Mouse (Mus musculus) MEL (cell line): ENCODE data around the gene Ubash3b. TPM values are rescaled to one million over a fixed set of nuclear protein-coding genes. Genes with fewer than 3 reads are reported as not detected.

Experiments used
- DNase-seq: peaks from one replicate; pipeline ENCODE4 v3.0.0; 2011; ENCODE audit warnings: low read depth, low spot score
- H3K27ac ChIP-seq: 2 replicates; pipeline ENCODE4 v1.5.1; 2012; ENCODE audit warnings: low read depth, mild to moderate bottlenecking, control low read depth, low read length, moderate library complexity; ENCODE audit not compliant: control insufficient read depth
- H3K27me3 ChIP-seq, 2 experiments: fragments of 150-350 bp in 1 of 2; sonication (generic) in 1 of 2; 2 replicates each; pipeline ENCODE4 v1.6.1; 2012; ENCODE audit warnings: low read length in 2 of 2, mild to moderate bottlenecking in 2 of 2, improper control_type of control experiment in 1 of 2, moderate library complexity in 1 of 2; ENCODE audit not compliant: insufficient read depth in 2 of 2, control insufficient read depth in 1 of 2
- H3K36me3 ChIP-seq, 2 experiments: 2 replicates each; pipeline ENCODE4 v1.6.1; 2012 to 2014; ENCODE audit warnings: low read length in 2 of 2, improper control_type of control experiment in 1 of 2, inconsistent platforms in 1 of 2, mild to moderate bottlenecking in 1 of 2; ENCODE audit not compliant: insufficient read depth in 2 of 2, control insufficient read depth in 1 of 2
- H3K4me1 ChIP-seq, 2 experiments: fragments of 150-350 bp in 1 of 2; sonication (generic) in 1 of 2; 2 replicates each; pipeline ENCODE4 v1.6.1; 2012; ENCODE audit warnings: low read length in 2 of 2, improper control_type of control experiment in 1 of 2, mild to moderate bottlenecking in 1 of 2; ENCODE audit not compliant: insufficient read depth in 2 of 2, control insufficient read depth in 1 of 2
- H3K4me3 ChIP-seq, 2 experiments: fragments of 150-350 bp in 1 of 2; sonication (generic) in 1 of 2; 2 replicates each; pipeline ENCODE4 v1.5.1; 2012; ENCODE audit warnings: low read depth in 2 of 2, low read length in 2 of 2, mild to moderate bottlenecking in 2 of 2, moderate library complexity in 2 of 2, control low read depth in 1 of 2, improper control_type of control experiment in 1 of 2; ENCODE audit not compliant: control insufficient read depth in 1 of 2, insufficient read depth in 1 of 2
- H3K79me2 ChIP-seq: 2 replicates; pipeline ENCODE4 v1.6.1; 2012; ENCODE audit warnings: mild to moderate bottlenecking, low read length, moderate library complexity; ENCODE audit not compliant: control insufficient read depth, poor library complexity, insufficient read depth
- H3K9ac ChIP-seq: 2 replicates; pipeline ENCODE4 v1.6.1; 2012; ENCODE audit warnings: low read depth, mild to moderate bottlenecking, control low read depth, low read length, moderate library complexity; ENCODE audit not compliant: control insufficient read depth, poor library complexity, severe bottlenecking
- H3K9me3 ChIP-seq: fragments of 150-350 bp; sonication (generic); replicated peaks from 2 replicates; pipeline ENCODE4 v1.6.1; 2012; ENCODE audit warnings: mild to moderate bottlenecking, low read length, improper control_type of control experiment, moderate library complexity; ENCODE audit not compliant: insufficient read depth
- CHD1 ChIP-seq: IDR thresholded peaks from 2 replicates; pipeline ENCODE4 v1.6.1; 2012; ENCODE audit warnings: low read depth, mild to moderate bottlenecking, inconsistent platforms, low read length, improper control_type of control experiment
- CHD2 ChIP-seq: IDR thresholded peaks from 2 replicates; pipeline ENCODE4 v1.6.1; 2011; ENCODE audit warnings: low read length, improper control_type of control experiment
- ELF1 ChIP-seq: IDR thresholded peaks from 2 replicates; pipeline ENCODE4 v1.6.1; 2014; ENCODE audit warnings: low read depth, mild to moderate bottlenecking, inconsistent platforms, low read length, improper control_type of control experiment, moderate library complexity
- EP300 ChIP-seq, 2 experiments: IDR thresholded peaks; 2 replicates each; pipeline ENCODE4 v1.6.1; 2011; ENCODE audit warnings: improper control_type of control experiment in 2 of 2, low read length in 2 of 2, low read depth in 1 of 2, mild to moderate bottlenecking in 1 of 2
- ETS1 ChIP-seq: IDR thresholded peaks from 2 replicates; pipeline ENCODE4 v1.6.1; 2012; ENCODE audit warnings: low read depth, mild to moderate bottlenecking, inconsistent platforms, low read length, improper control_type of control experiment, moderate library complexity
- GABPA ChIP-seq: IDR thresholded peaks from 2 replicates; pipeline ENCODE4 v1.6.1; 2012; ENCODE audit warnings: low read depth, mild to moderate bottlenecking, inconsistent platforms, low read length, improper control_type of control experiment, moderate library complexity
- JUND ChIP-seq: IDR thresholded peaks from 2 replicates; pipeline ENCODE4 v1.6.1; 2011; ENCODE audit warnings: low read depth, mild to moderate bottlenecking, improper control_type of control experiment, low read length
- KAT2A ChIP-seq: conservative IDR thresholded peaks from 2 replicates; pipeline ENCODE4 v1.6.1; 2012; ENCODE audit warnings: low read depth, low read length, improper control_type of control experiment, inconsistent platforms
- MXI1 ChIP-seq: IDR thresholded peaks from 2 replicates; pipeline ENCODE4 v1.6.1; 2011; ENCODE audit warnings: mild to moderate bottlenecking, low read depth, low read length, improper control_type of control experiment
- MYB ChIP-seq: IDR thresholded peaks from 2 replicates; pipeline ENCODE4 v1.6.1; 2011; ENCODE audit warnings: mild to moderate bottlenecking, low read depth, low read length, improper control_type of control experiment
- NRF1 ChIP-seq: IDR thresholded peaks from 2 replicates; pipeline ENCODE4 v1.6.1; 2014; ENCODE audit warnings: low read depth, mild to moderate bottlenecking, inconsistent platforms, low read length, improper control_type of control experiment, moderate library complexity; ENCODE audit not compliant: poor library complexity, insufficient read depth, severe bottlenecking
- POLR2A ChIP-seq, 2 experiments: IDR thresholded peaks; 2 replicates each; pipeline ENCODE4 v1.6.1; 2011 to 2012; ENCODE audit warnings: low read length in 2 of 2, mild to moderate bottlenecking in 2 of 2, control low read depth in 1 of 2, improper control_type of control experiment in 1 of 2, low read depth in 1 of 2, moderate library complexity in 1 of 2; ENCODE audit not compliant: control insufficient read depth in 1 of 2, insufficient read depth in 1 of 2, poor library complexity in 1 of 2
- POLR2AphosphoS2 ChIP-seq: IDR thresholded peaks from 2 replicates; pipeline ENCODE4 v1.6.1; 2011; ENCODE audit warnings: low read length, improper control_type of control experiment
- RAD21 ChIP-seq: IDR thresholded peaks from 2 replicates; pipeline ENCODE4 v1.6.1; 2011; ENCODE audit warnings: mild to moderate bottlenecking, low read depth, low read length, improper control_type of control experiment
- RCOR1 ChIP-seq: IDR thresholded peaks from 2 replicates; pipeline ENCODE4 v1.6.1; 2012; ENCODE audit warnings: low read depth, mild to moderate bottlenecking, inconsistent platforms, low read length, improper control_type of control experiment
- SIN3A ChIP-seq: IDR thresholded peaks from 2 replicates; pipeline ENCODE4 v1.6.1; 2012; ENCODE audit warnings: low read length, improper control_type of control experiment, inconsistent platforms
- SMC3 ChIP-seq: IDR thresholded peaks from 2 replicates; pipeline ENCODE4 v1.6.1; 2011; ENCODE audit warnings: low read depth, low read length, improper control_type of control experiment
- TAL1 ChIP-seq: IDR thresholded peaks from 2 replicates; pipeline ENCODE4 v1.6.1; 2012; ENCODE audit warnings: mild to moderate bottlenecking, inconsistent platforms, low read length, moderate library complexity, mixed read lengths
- TCF12 ChIP-seq: IDR thresholded peaks from 2 replicates; pipeline ENCODE4 v1.6.1; 2014; ENCODE audit warnings: low read depth, mild to moderate bottlenecking, inconsistent platforms, low read length, improper control_type of control experiment, moderate library complexity
- USF1 ChIP-seq: IDR thresholded peaks from 2 replicates; pipeline ENCODE4 v1.6.1; 2014; ENCODE audit warnings: low read depth, mild to moderate bottlenecking, inconsistent platforms, low read length, improper control_type of control experiment, moderate library complexity
- USF2 ChIP-seq, 2 experiments: IDR thresholded peaks; 2 replicates each; pipeline ENCODE4 v1.6.1; 2011 to 2012; ENCODE audit warnings: improper control_type of control experiment in 2 of 2, low read length in 2 of 2, borderline replicate concordance in 1 of 2, inconsistent platforms in 1 of 2, low read depth in 1 of 2, mild to moderate bottlenecking in 1 of 2; ENCODE audit not compliant: insufficient read depth in 1 of 2
- ZKSCAN1 ChIP-seq: IDR thresholded peaks from 2 replicates; pipeline ENCODE4 v1.6.1; 2012; ENCODE audit warnings: low read depth, mild to moderate bottlenecking, inconsistent platforms, low read length, improper control_type of control experiment, moderate library complexity
- ZNF384 ChIP-seq: IDR thresholded peaks from 2 replicates; pipeline ENCODE4 v1.6.1; 2012; ENCODE audit warnings: low read depth, mild to moderate bottlenecking, inconsistent platforms, low read length, improper control_type of control experiment
- polyA plus RNA-seq, 2 experiments: library from polyadenylated mRNA; stranded (reverse) in 1 of 2; unstranded in 1 of 2; fragments of >175 nt in 1 of 2; fragments of >200 nt in 1 of 2; gene quantifications; 2 replicates each; pipeline versions ENCODE4 v1.2.1 to v1.2.4; 2012; ENCODE audit warnings: low replicate concordance in 2 of 2, low read depth in 1 of 2; ENCODE audit not compliant: insufficient read length in 2 of 2, insufficient read depth in 1 of 2, missing spikeins in 1 of 2
- total RNA-seq: library from RNA; depleted of rRNA; stranded (reverse); fragments of 300-350 nt; gene quantifications from 2 replicates; pipeline ENCODE4 v1.2.3, GENCODE M21; 2012

Gene Ubash3b
- total and polyA plus RNA-seq, 3 experiments: 5.4 to 11.3 TPM; not detected in 1

DNA sequence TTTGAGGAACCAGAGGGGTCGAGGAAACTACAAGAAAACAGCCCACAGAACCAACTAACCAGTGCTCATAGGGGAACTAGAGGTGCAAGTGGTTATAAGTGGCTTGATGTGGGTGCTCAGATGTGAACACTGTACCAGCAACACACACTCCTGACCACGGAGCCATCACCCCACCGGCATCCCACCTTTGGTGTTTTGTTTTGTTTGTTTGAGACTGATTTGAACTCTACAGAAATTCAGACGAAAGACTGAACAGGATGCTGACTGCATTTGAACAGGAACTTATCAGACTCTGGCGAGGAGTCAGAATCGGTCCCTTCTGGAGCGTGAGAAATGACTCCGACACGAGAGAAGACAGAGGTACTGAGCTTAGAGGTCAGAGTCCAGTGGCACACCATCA is 19.9 kb upstream of the Ubash3b start:
- no peak for TF ChIP-seq SMC3
- no peak for TF ChIP-seq NRF1
- no peak for TF ChIP-seq JUND
- TF ChIP-seq CHD1: no peak
- no peak for TF ChIP-seq GABPA
- no peak for TF ChIP-seq CHD2
- DNase-seq: no peak
- Histone ChIP-seq H3K4me3 (no peak overlapping the region), H3K36me3 (no peaks in the 10 kb centered on the region), H3K79me2 (no peaks in the 10 kb centered on the region), H3K9ac (no peak overlapping the region), H3K9me3 (no peaks in the 10 kb centered on the region), H3K4me1 (no peaks in the 10 kb centered on the region; a peak in 1 of 4 replicates), H3K27ac (no peak overlapping the region), H3K27me3 (no peaks in the 10 kb centered on the region)

- no peak for TF ChIP-seq ZNF384
- TF ChIP-seq MXI1: no peak
- TF ChIP-seq USF2 (IDR thresholded peaks at IDR 0.05; ENCODE audit: borderline replicate concordance in 1 of 2, insufficient read depth in 1 of 2, low read depth in 1 of 2, low read length in 2 of 2): no peak
- TF ChIP-seq ETS1: no peak
- TF ChIP-seq CHD1: no peak
- no peak for TF ChIP-seq RAD21
- TF ChIP-seq EP300 (IDR thresholded peaks at IDR 0.05; ENCODE audit: low read depth in 1 of 2, low read length in 2 of 2): no peak
- TF ChIP-seq KAT2A: no peak
- no peak for TF ChIP-seq POLR2AphosphoS2
- TF ChIP-seq TCF12: no peak
- TF ChIP-seq USF1: no peak
- TF ChIP-seq POLR2A (IDR thresholded peaks at IDR 0.05; ENCODE audit: control insufficient read depth in 1 of 2, insufficient read depth in 1 of 2, low read depth in 1 of 2, low read length in 2 of 2, poor library complexity in 1 of 2): no peak
- no peak for TF ChIP-seq ELF1
- TF ChIP-seq NRF1: no peak
- TF ChIP-seq MYB: no peak
- no peak for TF ChIP-seq RCOR1
- TF ChIP-seq SIN3A: no peak
- TF ChIP-seq TAL1: no peak
- no peak for TF ChIP-seq ZKSCAN1
- TF ChIP-seq, all 39 proteins: peak for 0
- no peak overlapping the region for H3K9ac ChIP-seq
- H3K27me3 ChIP-seq: no peaks in the 10 kb centered on the region
- H3K27ac ChIP-seq: no peak overlapping the region
- H3K4me1 ChIP-seq: peaks cover 0 to 2% of the 10 kb centered on the region in 2 experiments; a peak in 2 of 4 replicates
- H3K36me3 ChIP-seq: no peaks in the 10 kb centered on the region
- no peaks in the 10 kb centered on the region for H3K9me3 ChIP-seq
- no peaks in the 10 kb centered on the region for H3K79me2 ChIP-seq
- H3K4me3 ChIP-seq: no peak overlapping the region
- DNase-seq: peak; percentile 19
Observed at GRCm38 (mm10) chr9:41179056-41179455, 17.6 kb upstream of the Ubash3b start.
